Mouse (Mus musculus) bone marrow macrophage, adult 2 months (primary cell): Measurements from ENCODE around the gene Pemt. TPM values are rescaled to one million over a fixed set of nuclear protein-coding genes. Genes with fewer than 3 reads are reported as not detected.

Source experiments
- H3K27ac ChIP-seq: 2 replicates; pipeline ENCODE4 v1.5.1; 2012; ENCODE audit warnings: low read depth, low read length; ENCODE audit not compliant: insufficient read depth
- H3K4me1 ChIP-seq: 2 replicates; pipeline ENCODE4 v1.6.1; 2012; ENCODE audit warnings: low read length; ENCODE audit not compliant: control insufficient read depth, insufficient read depth
- H3K4me3 ChIP-seq: 2 replicates; pipeline ENCODE4 v1.5.1; 2012; ENCODE audit warnings: mild to moderate bottlenecking, low read length, moderate library complexity; ENCODE audit not compliant: insufficient read depth
- CTCF ChIP-seq: IDR thresholded peaks from 2 replicates; pipeline ENCODE4 v1.5.1; 2012; ENCODE audit warnings: low read depth, mild to moderate bottlenecking, low read length, moderate library complexity
- POLR2A ChIP-seq: IDR thresholded peaks from 2 replicates; pipeline ENCODE4 v1.6.1; 2012; ENCODE audit warnings: mild to moderate bottlenecking, low read depth, low read length, borderline replicate concordance
- polyA plus RNA-seq: library from polyadenylated mRNA; stranded (reverse); fragments of >200 nt; gene quantifications from 2 replicates; pipeline ENCODE4 v1.2.4, GENCODE M21; 2012; ENCODE audit not compliant: missing spikeins, insufficient read depth, insufficient read length

Pemt gene
- polyA plus RNA-seq, 1 experiment = 4.6 TPM

- Histone ChIP-seq H3K4me3 (no peak overlapping the region), H3K27ac (no peak overlapping the region), H3K4me1 (no peaks in the 10 kb centered on the region)
- TF ChIP-seq CTCF = no peak
- TF ChIP-seq POLR2A = no peak
These were observed 36.8 kb downstream of the Pemt start for GRCm38 (mm10) chr11:60009451-60009850.

GRCm38 (mm10) chr11:60005866-60006265 is 40.4 kb downstream of the Pemt start:
- no peak overlapping the region for H3K27ac ChIP-seq
- H3K4me1 ChIP-seq = no peaks in the 10 kb centered on the region
- H3K4me3 ChIP-seq = no peak overlapping the region
- no peak for TF ChIP-seq CTCF
- TF ChIP-seq POLR2A = no peak

- Histone ChIP-seq H3K27ac (no peak overlapping the region), H3K4me1 (no peaks in the 10 kb centered on the region), H3K4me3 (no peak overlapping the region)
- TF ChIP-seq CTCF (no peak), POLR2A (no peak)
These were observed 41.6 kb downstream of the Pemt start for GRCm38 (mm10) chr11:60004716-60005115.

GRCm38 (mm10) chr11:60003811-60004210 is 42.5 kb downstream of the Pemt start:
- H3K27ac ChIP-seq = no peak overlapping the region
- no peaks in the 10 kb centered on the region for H3K4me1 ChIP-seq
- H3K4me3 ChIP-seq = no peak overlapping the region
- TF ChIP-seq POLR2A (no peak), CTCF (no peak)

- H3K4me3 ChIP-seq = no peak overlapping the region
- no peaks in the 10 kb centered on the region for H3K4me1 ChIP-seq
- TF ChIP-seq CTCF (no peak), POLR2A (no peak)
- H3K27ac ChIP-seq = no peak overlapping the region
These were observed 44.9 kb downstream of the Pemt start for GRCm38 (mm10) chr11:60001231-60001980.

- H3K4me1 ChIP-seq = no peaks in the 10 kb centered on the region
- no peak overlapping the region for H3K4me3 ChIP-seq
- TF ChIP-seq POLR2A (no peak), CTCF (no peak)
- H3K27ac ChIP-seq = no peak overlapping the region
These were observed 52.0 kb downstream of the Pemt start for GRCm38 (mm10) chr11:59994318-59994717.

GRCm38 (mm10) chr11:59991365-59991764 is 54.9 kb downstream of the Pemt start:
- TF ChIP-seq POLR2A = no peak
- TF ChIP-seq CTCF = no peak
- H3K27ac ChIP-seq = no peak overlapping the region

GRCm38 (mm10) chr11:59989406-59989805 is 56.9 kb downstream of the Pemt start:
- Histone ChIP-seq H3K4me1 (no peaks in the 10 kb centered on the region), H3K27ac (no peak overlapping the region), H3K4me3 (no peak overlapping the region)
- TF ChIP-seq CTCF = no peak
- no peak for TF ChIP-seq POLR2A

More at GRCm38 (mm10) chr11:59991365-59991764, 54.9 kb downstream of the Pemt start:
- H3K4me1 ChIP-seq = no peaks in the 10 kb centered on the region
- no peak overlapping the region for H3K4me3 ChIP-seq

GRCm38 (mm10) chr11:59977831-59978230 is 68.5 kb downstream of the Pemt start:
- Histone ChIP-seq H3K27ac (no peak overlapping the region), H3K4me3 (no peak overlapping the region), H3K4me1 (no peaks in the 10 kb centered on the region)
- TF ChIP-seq CTCF = no peak
- no peak for TF ChIP-seq POLR2A

GRCm38 (mm10) chr11:59975241-59975640 is 71.0 kb downstream of the Pemt start:
- no peak for TF ChIP-seq POLR2A
- no peak for TF ChIP-seq CTCF
- H3K4me3 ChIP-seq = no peak overlapping the region
- H3K4me1 ChIP-seq = no peaks in the 10 kb centered on the region
- no peak overlapping the region for H3K27ac ChIP-seq
